Mouse (Mus musculus) skeletal muscle tissue, postnatal 0 days (tissue): Measurements from ENCODE around the gene Ptms. TPM values are rescaled to one million over a fixed set of nuclear protein-coding genes. Genes with fewer than 3 reads are reported as not detected.

Source experiments
- polyA plus RNA-seq: library from polyadenylated mRNA; unstranded; fragments of >200 nt; fragmentation: Nextera tagmentation; extraction: Ambion mirVana; gene quantifications from 2 replicates; pipeline ENCODE4 v1.2.1, GENCODE M21; 2015

The Ptms gene
- polyA plus RNA-seq = 182 and 227 TPM in 2 replicates

DNA sequence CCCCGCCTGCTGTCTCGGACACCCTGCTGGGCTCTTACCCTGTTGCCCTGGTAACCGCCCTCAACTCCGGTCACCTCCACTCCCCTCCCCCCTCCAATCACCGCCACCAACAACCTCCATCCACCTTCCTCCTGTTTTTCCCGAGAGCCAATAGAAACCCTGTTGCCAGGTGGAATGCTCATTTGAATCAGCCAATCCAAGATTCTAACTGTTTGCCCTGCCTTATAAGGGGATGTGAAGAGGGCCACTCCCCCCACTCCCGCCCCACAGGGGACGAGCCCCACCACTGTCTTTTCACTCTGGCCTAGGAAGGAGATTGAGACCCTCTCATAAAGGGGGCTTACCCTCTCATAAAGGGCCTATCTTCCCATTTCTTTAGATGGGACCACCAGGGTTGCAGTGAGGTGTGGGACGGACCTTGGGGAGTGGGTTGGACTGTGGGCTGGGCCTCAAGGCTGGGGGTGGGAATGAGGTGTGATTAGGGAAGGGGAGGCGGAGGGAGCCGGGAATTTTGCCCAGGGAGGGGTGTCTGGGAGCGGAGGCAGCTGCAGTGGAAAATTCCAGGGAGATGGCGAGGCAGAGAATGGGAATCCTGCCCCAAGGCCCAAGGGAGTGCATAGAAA is at the start of gene Ptms:
Gene Ptms, minus strand, starts transcription at position 409 of the 623 bp plus-strand sequence.

GRCm38 (mm10) chr6:124965088-124965719 is 45.3 kb upstream of the Ptms start, which contains the start of gene Cops7a:
Cops7a (minus strand) TSS chr6:124965538.

GRCm38 (mm10) chr6:124930754-124931524 is 11.0 kb upstream of the Ptms start, which contains the start of gene Mlf2:
Mlf2 (plus strand) TSS chr6:124931386.

GRCm38 (mm10) chr6:124911533-124912218 is 8.2 kb downstream of the Ptms start, which contains the start of gene Lag3:
Lag3 (minus strand) TSS chr6:124911705.

DNA sequence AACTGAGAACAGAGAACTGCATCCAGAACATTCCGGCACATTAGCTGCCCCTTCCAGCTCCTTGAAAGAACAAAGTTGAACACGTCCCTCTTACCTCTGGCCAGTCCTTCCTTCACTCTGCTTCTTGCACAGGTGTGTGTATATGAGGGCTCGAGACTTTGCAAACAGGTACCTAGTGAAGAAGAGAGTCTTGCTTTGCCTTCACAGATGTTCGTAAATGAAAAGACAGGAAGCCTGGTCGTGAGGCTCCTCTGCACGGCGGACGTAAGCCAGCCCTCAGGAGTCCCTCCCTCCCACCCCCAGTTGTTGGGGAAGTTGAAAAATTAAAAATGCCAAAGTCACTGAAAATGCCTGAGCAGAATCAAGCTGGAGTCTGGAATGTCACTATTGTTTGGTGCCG is 31.9 kb downstream of the Ptms start, which contains the start of gene Cd4:
Gene Cd4, minus strand, starts transcription at position 236 of the 400 bp plus-strand sequence.

Other genes with a start within 250 kb of the Ptms start
- 114 and 121 TPM in 2 replicates for gene Emg1, start 207.9 kb downstream of the Ptms start, polyA plus RNA-seq
- gene Phb2, start 207.8 kb downstream of the Ptms start, polyA plus RNA-seq = 334 and 346 TPM in 2 replicates
- gene Ptpn6, start 181.4 kb downstream of the Ptms start, polyA plus RNA-seq = 6.7 and 11.0 TPM in 2 replicates
- gene Grcc10, start 178.7 kb downstream of the Ptms start, polyA plus RNA-seq = 290 and 323 TPM in 2 replicates
- gene Gm45234, start 164.1 kb downstream of the Ptms start, polyA plus RNA-seq = not detected in 2 replicates
- gene Atn1, start 163.6 kb downstream of the Ptms start, polyA plus RNA-seq = 6.9 TPM in 2 replicates
- gene Eno2, start 150.4 kb downstream of the Ptms start, polyA plus RNA-seq = 2.5 and 3.6 TPM in 2 replicates
- gene Lrrc23, start 140.4 kb downstream of the Ptms start, polyA plus RNA-seq = 0.21 TPM in 1 of 2 replicates, not detected in the other
- gene Spsb2, start 111.4 kb downstream of the Ptms start, polyA plus RNA-seq = 18.9 and 21.0 TPM in 2 replicates
- gene Tpi1, start 105.8 kb downstream of the Ptms start, polyA plus RNA-seq = 2,607 and 2,784 TPM in 2 replicates
- gene Usp5, start 90.6 kb downstream of the Ptms start, polyA plus RNA-seq = 54.6 and 59.3 TPM in 2 replicates
- 38.3 and 39.3 TPM in 2 replicates for gene Cdca3, start 90.6 kb downstream of the Ptms start, polyA plus RNA-seq
- 5.0 and 6.0 TPM in 2 replicates for gene Gnb3, start 79.8 kb downstream of the Ptms start, polyA plus RNA-seq
- gene P3h3, start 62.4 kb downstream of the Ptms start, polyA plus RNA-seq = 13.6 and 16.0 TPM in 2 replicates
- gene Gpr162, start 56.1 kb downstream of the Ptms start, polyA plus RNA-seq = 0.35 and 0.68 TPM in 2 replicates
- gene Cd4, start 31.9 kb downstream of the Ptms start, polyA plus RNA-seq = 0.40 and 0.52 TPM in 2 replicates
- 0.87 and 1.0 TPM in 2 replicates for gene Lag3, start 8.4 kb downstream of the Ptms start, polyA plus RNA-seq
- 275 and 312 TPM in 2 replicates for gene Mlf2, start 11.3 kb upstream of the Ptms start, polyA plus RNA-seq
- 106 and 117 TPM in 2 replicates for gene Cops7a, start 45.4 kb upstream of the Ptms start, polyA plus RNA-seq
- gene Pianp, start 76.6 kb upstream of the Ptms start, polyA plus RNA-seq = 0.21 and 0.58 TPM in 2 replicates
- gene Zfp384, start 89.0 kb upstream of the Ptms start, polyA plus RNA-seq = 5.5 and 7.5 TPM in 2 replicates
- 56.2 and 64.5 TPM in 2 replicates for gene Ing4, start 119.7 kb upstream of the Ptms start, polyA plus RNA-seq
- 2.7 and 3.3 TPM in 2 replicates for gene Acrbp, start 129.6 kb upstream of the Ptms start, polyA plus RNA-seq
- gene Lpar5, start 147.8 kb upstream of the Ptms start, polyA plus RNA-seq = 0.23 and 0.78 TPM in 2 replicates
- gene Chd4, start 175.9 kb upstream of the Ptms start, polyA plus RNA-seq = 37.2 and 42.4 TPM in 2 replicates
- gene Nop2, start 211.8 kb upstream of the Ptms start, polyA plus RNA-seq = 28.0 and 28.3 TPM in 2 replicates
- gene Iffo1, start 225.1 kb upstream of the Ptms start, polyA plus RNA-seq = 79.7 and 90.1 TPM in 2 replicates
- 6,738 and 7,144 TPM in 2 replicates for gene Gapdh, start 246.4 kb upstream of the Ptms start, polyA plus RNA-seq